Mouse (Mus musculus) mature B cell (primary cell): Measurements from ENCODE around the gene Adcy6.
"Not testable (repeated sequence)": the region's sequence is repeated elsewhere in the genome, so short reads cannot be mapped to it uniquely, and the experiment has no call there.

ENCODE experiments used
- in situ Hi-C: fragments of 300-500 bp; cut with MboI; formaldehyde crosslinking; loops from 2 replicates; pipeline ENCODE4 v1.14.3; 2019

Gene Adcy6

DNA sequence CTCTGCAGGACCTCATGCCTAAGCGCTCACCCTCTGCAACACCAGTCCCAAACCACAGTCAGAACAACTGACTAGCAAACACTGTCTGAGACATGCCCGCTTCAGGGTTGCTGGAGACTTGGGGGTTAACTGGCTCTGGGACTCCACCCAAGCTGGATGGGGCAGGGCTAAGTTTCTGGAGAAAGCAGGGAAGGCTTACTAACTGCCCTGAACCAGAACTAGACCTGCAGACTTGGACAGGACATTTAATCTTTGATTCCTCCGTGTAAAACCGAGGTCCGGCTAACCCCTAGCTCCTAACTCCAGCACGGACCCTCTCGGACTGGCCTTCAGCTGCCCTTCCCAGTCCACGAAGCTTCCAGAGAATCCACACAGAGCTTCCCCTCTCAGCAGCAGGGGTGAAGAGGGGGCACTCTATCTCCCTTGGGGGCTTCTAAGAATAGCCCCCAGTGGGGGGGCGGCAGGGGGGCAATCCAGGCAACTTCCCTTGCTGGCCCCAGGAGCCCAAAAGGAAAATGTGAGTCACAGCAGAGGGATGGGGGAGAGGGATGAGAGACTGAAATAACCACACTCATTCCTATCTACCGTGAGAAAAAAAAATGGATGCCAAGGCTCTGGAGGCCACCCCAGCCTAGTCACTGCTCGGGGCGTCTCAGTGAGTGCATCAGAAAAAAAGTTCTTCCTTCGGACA lies 7.5 kb downstream of the Adcy6 start:
- in situ Hi-C loops: no loop called here

DNA sequence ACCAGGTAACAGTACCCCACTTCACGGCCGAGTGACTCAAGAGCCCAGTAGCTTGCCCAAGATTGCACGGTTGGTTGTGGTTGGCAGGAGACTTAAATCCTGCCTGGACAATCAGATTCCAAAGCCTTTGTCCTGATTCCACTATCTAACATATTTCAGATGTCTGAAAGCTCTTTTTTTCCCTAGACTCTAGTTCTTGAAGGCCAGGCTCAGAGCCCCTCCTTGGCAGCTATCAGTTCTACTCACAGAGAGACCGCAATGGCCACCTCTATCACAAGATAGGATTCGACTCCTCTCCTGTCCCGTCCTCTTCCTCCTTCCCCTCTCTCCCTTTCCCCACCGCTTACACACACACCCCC lies 8.1 kb downstream of the Adcy6 start:
- in situ Hi-C loops: no loop called here

DNA sequence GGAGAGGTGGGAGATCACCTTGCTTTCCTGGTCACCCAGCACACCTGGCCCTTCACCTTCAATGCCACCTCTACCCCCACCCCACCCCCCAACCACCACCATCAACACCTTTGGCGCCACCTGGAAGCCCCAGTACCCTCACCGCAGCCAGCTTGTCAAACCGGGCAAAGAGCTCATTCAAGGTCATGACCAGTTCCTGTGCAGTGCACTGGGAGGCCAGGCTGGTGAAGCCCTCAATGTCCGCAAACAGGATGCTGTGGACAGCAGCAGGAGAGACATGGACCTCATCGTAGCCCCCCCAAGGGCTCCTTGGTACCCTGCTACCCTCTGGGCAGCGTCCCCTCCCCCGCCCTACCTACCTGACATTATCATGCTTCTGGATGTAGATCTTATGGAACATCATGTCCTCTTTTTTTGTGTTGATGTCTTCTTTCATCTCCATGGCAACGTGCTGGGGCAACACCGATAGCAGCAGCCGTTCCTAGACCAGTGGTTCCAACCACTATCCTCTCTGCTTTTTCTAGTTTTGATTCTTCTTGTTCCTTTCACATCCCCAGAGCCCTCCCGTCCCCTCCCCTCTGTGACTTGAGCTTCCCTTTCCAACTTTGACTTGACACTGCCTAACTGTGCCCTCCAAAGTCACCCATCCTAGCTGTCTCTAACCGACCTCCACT lies 9.7 kb downstream of the Adcy6 start:
- in situ Hi-C loops: no loop called here

GRCm38 (mm10) chr15:98596609-98597008 lies 13.3 kb downstream of the Adcy6 start:
- in situ Hi-C loops: no loop called here

DNA sequence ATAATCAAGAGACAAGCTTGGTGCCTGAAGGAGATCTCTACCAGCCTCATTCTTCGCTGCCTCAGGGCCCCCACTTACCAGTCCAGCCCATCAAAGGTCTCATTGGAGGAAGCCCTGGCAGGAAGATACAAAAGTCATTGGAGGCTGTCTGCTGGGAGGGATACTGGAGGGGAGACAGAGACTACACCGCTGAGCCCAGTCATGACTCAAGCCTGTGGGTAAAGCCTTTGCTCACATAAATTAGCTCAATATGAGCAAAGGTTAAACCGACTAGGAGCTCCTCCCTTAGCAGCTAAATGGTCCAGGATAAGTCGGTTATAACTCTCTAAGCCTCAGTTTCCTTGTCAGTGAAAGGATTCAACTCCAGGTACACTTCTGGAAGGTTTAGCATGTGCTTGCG lies 14.8 kb downstream of the Adcy6 start:
- in situ Hi-C loops: no loop called here

DNA sequence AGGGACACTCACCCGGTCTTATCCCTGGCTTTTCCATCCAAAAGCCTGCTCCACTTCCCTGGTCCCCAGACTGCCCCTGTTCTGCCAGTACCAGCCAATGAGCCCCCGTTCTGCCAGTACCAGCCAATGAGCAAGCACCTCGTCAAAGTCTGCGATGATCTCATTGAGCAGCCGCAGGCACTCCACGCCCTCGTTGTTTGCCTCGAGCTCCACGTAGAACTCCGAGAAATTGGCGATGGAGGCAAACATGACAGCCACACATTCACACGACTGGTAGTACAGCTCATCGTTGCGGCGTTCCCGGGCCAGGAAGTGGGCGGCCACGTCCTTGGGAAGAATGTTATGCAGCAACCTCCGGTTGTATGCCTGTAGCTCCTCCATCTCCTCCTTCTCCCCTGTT lies 15.7 kb downstream of the Adcy6 start:
- in situ Hi-C loops: no loop called here

DNA sequence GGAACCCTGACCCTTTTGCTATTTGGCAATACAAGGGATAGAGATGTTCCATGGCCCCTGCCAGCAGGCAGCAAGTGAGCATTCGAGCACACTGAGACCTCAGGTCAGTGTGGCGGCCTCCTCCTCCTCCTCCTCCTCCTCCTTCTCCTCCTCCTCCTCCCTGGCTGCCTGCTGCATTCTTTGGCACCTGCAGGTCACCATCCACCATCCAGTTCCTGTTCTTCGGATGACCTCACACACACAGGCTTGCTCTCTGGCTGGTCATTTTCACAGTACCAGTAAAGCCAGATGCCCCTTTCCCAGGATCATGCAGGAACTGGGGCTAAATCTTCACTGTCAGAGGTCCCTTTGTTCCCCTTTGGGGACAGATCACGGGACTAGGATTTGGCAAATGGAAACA lies 18.5 kb downstream of the Adcy6 start:
- in situ Hi-C loops: no loop called here

DNA sequence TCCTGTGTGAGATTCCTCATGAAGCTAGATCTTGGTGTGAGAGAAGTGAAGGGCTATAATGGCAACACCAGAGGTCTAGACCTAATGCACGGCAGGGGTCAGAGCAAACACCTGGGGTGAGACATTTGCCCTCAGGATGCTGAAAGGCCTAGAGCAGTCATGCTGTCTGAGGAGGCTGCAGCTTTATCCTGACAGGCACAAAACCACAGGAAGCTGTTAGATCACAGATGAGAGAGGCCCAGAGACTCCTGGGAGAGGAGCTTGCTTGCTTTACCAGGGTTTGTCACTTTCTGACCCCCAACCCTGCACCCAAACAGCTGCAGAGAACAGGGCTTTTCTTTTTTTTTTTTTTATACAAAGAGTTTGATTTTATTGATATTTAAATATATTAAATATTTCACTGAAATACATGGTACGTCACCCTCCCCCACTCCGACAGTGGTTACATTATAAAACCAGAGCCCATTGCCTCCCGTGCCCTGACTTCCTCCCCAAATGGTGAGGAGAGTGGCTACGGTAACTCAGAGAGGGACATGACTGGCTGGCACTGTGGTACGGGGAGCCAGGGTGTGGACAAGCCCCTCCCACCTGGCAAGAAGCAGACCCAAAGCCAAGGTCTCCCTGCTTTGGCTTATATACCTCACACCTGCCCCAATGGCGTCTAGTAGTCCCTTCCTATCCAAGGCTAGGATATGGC lies 20.1 kb downstream of the Adcy6 start:
- in situ Hi-C loops: no loop called here

GRCm38 (mm10) chr15:98587751-98588150 lies 22.1 kb downstream of the Adcy6 start:
- in situ Hi-C loops: no loop called here

DNA sequence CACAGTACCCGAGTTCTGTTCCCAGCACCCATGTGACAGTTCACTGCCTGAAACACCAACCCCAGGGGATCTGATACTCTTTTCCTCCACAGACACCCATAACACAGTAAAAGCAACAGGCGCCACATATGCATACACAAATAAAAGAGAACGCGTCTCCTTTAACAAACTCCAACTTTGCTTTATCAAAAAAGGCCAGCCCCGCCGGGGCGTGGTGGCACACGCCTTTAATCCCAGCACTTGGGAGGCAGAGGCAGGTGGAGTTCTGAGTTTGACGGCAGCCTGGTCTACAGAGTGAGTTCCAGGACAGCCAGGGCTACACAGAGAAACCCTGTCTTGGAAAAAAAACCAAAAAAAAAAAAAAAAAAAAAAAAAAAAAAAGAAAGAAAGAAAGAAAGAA lies 23.7 kb downstream of the Adcy6 start:
- in situ Hi-C loops: not testable (repeated sequence)

GRCm38 (mm10) chr15:98585421-98585820 lies 24.5 kb downstream of the Adcy6 start:
- in situ Hi-C loops: no loop called here

DNA sequence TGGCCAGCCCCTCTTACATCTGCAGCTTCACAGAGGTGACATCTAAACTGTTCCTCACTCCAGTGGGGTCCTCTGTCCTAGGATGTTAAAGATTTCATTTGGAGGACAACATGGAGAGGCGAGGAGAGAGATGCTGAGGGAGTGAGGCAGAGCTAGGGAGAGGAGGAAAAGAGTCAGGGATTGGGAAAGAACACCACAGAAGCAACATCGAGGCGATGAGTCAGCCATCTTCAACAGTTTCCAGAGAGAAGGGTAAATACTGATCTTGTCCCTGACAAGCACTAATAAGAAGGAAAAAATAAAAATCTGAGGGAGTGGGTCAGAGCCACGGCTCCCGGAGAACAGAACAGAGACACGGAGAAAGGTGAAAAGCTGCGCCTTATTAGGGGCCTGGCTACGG lies 26.9 kb downstream of the Adcy6 start:
- in situ Hi-C loops: no loop called here

GRCm38 (mm10) chr15:98582410-98582809 lies 27.5 kb downstream of the Adcy6 start:
- in situ Hi-C loops: no loop called here

GRCm38 (mm10) chr15:98579795-98580464 lies 29.9 kb downstream of the Adcy6 start:
- in situ Hi-C loops: no loop called here

- in situ Hi-C loops: no loop called here
Observed at GRCm38 (mm10) chr15:98579310-98579709, 30.6 kb downstream of the Adcy6 start.

GRCm38 (mm10) chr15:98573293-98573692 lies 36.6 kb downstream of the Adcy6 start:
- in situ Hi-C loops: no loop called here

GRCm38 (mm10) chr15:98570873-98571538 lies 38.9 kb downstream of the Adcy6 start, which contains the start of the genes Ccnt1 and 4930415O20Rik:
Gene Ccnt1 (minus strand): TSS chr15:98570923.
Gene 4930415O20Rik (plus strand): TSS chr15:98571004.
- in situ Hi-C loops: no loop called here

- in situ Hi-C loops: no loop called here
Observed at GRCm38 (mm10) chr15:98569795-98570365, 40.0 kb downstream of the Adcy6 start.

- in situ Hi-C loops: no loop called here
Observed at GRCm38 (mm10) chr15:98569216-98569615, 40.7 kb downstream of the Adcy6 start.

DNA sequence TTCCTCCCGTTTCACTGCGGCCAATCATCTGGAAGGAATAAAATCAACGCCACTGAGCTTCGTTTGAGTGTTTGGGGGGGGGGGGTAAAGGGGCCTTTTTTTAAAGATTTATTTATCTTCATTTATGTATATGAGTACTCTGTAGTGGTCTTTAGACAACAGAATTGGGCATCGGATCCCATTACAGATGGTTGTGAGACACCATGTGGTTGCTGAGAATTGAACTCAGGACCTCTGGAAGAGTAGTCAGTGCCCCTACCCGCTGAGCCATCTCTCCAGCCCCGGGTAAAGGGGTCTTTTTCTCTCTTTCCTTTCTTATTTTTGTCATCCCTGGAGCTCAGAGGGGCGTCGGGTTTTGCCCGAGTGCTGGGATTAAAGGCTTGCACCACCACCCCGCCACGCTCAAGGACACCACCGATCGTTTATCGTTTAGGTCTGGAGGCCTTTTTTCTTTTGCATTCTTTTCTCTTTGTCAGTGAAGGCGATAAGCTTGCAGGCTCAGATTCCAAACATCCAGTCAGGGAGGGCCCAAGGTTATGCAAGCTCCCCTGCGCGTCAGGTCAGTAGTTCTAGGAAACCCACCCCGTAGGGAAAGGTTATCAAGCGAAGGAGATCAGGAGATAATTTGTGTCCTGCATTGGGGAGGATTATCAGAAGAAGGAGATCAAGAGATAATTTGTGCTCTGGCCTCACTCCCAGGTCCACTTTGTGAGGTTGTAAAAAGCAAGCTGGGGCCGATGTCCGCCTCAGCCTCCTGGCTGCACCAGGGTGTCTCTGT lies 41.4 kb downstream of the Adcy6 start:
- in situ Hi-C loops: no loop called here
